Mouse (Mus musculus) left cerebral cortex, adult 6 months (tissue): ENCODE results near the gene Sp110. TPM values are rescaled to one million over a fixed set of nuclear protein-coding genes. Genes with fewer than 3 reads are reported as not detected.

Experiments
- long read RNA-seq, 2 experiments: library from polyadenylated mRNA; unstranded; transcript quantifications; one replicate each; pipeline ENCODE4 v2.0.0; 2019 to 2020
- polyA plus RNA-seq: library from polyadenylated mRNA; unstranded; fragments of <200 nt; fragmentation: Nextera tagmentation; gene quantifications from 2 replicates; pipeline ENCODE4 v1.2.3, GENCODE M21; 2021

The Sp110 gene
- polyA plus RNA-seq: 0.65 and 0.89 TPM in 2 replicates
- long read RNA-seq, experiment 1, partial matches to known transcripts: 0 of 3 reads
- long read RNA-seq, experiment 1, other reads (novel, unspliced or antisense): 3 of 3 reads
- long read RNA-seq, experiment 2, partial matches to known transcripts: 0 of 1 reads
- long read RNA-seq, experiment 2, other reads (novel, unspliced or antisense): 1 of 1 reads

DNA sequence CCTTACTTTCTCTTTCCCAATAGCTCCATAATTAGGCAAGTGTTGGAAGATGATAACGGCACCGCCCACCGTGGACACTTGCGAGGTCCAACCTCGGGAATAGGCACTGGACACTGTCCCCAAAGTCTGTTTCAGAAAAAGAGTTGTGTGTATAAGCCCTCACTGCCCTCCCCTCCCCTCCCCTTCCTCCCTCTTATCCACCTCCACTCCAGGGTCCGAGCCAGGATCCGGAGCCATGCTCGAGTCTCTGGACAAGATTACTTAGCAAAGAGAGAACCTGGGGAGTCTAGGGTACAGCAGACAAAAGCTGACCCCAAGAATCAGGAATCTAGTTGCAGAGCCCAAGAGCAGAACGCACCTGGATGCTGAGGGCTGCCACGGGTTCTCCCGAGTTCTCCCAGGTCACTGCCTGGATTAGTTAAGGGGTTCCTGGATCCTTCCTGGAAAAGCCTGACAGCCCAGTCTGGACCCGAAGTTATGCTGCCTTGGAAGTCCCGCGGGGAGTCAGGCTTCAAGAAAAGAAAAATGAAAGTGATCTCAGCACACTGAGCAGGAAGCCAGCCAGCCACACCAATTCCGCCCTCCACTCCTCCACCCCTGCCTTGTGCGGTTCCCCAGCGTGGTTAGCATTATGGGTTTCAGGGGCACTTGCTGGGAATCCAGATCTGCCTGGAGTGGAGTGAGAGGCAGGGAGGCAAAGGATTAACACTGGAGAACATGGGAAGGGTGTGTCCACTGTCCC is at the start of gene Sp110:
TSS of gene Sp110 (minus strand) at position 547 of the 742 bp plus-strand sequence.

DNA sequence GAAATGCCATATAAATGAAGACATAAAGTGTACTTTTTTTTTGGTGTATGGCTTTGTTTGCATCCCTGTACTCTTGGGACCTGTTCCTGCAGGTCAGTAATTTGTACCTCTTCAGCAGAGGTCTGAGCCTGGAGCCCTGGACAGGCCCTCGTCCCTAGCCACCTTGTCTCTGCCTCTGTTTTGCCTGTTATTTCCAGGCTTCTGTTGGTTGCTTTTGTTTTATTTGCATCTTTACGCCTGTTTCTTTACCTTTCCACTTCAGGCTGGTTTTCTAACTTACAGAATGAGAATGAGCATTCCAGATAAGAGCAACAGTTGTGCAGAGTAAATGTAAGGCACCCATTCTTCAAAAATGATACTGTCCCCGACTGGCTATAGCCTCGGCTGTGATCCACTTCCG is 1.5 kb upstream of the Sp110 start, which contains the start of gene Sp140:
TSS of gene Sp140 (plus strand) at position 301 of the 400 bp plus-strand sequence.

DNA sequence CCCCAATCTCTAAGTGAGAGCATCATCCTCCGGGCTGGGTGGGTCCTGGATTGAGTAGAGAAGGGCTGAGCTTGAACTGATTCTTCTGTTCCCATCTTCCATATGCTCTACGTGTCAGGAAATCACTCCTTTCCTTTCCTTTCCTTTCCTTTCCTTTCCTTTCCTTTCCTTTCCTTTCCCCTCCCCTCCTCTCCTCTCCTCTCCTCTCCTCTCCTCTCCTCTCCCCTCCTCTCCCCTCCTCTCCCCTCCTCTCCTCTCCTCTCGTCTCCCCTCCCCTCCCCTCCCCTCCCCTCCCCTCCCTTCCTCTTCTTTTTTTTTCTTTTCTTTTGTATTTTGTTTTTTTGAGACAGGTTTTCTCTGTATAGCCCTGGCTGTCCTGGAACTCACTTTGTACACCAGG is 23.2 kb downstream of the Sp110 start, which contains the start of gene G530012D18Rik:
TSS of gene G530012D18Rik (plus strand) at position 301 of the 400 bp plus-strand sequence.

Other genes starting within 250 kb of the Sp110 start
- not detected in 2 replicates for gene G530012D18Rik, start 23.1 kb downstream of the Sp110 start, polyA plus RNA-seq
- gene Sp140, start 1.6 kb upstream of the Sp110 start, polyA plus RNA-seq: 0.76 and 0.84 TPM in 2 replicates
- gene Sp100, start 51.2 kb upstream of the Sp110 start, polyA plus RNA-seq: 1.9 and 2.1 TPM in 2 replicates
- 0.10 and 0.34 TPM in 2 replicates for gene A630001G21Rik, start 179.8 kb upstream of the Sp110 start, polyA plus RNA-seq
- 19.2 and 29.2 TPM in 2 replicates for gene Cab39, start 194.6 kb upstream of the Sp110 start, polyA plus RNA-seq